Mouse (Mus musculus) layer of hippocampus, postnatal 25 days (tissue): ENCODE results near the gene Akt2. TPM values are rescaled to one million over a fixed set of nuclear protein-coding genes. Genes with fewer than 3 reads are reported as not detected.

Source experiments
- DNase-seq, 2 experiments: peaks; one replicate each; pipeline ENCODE4 v3.0.0; 2022; ENCODE audit warnings: mixed read lengths in 2 of 2, low spot score in 1 of 2; ENCODE audit errors: extremely low spot score in 1 of 2
- total RNA-seq, 2 experiments: library from RNA; stranded (reverse); gene quantifications; 2 replicates each; pipeline ENCODE4 v1.2.3; 2021

The Akt2 gene
- total RNA-seq, 2 experiments from 2014 or later: 93.8 to 122 TPM

DNA sequence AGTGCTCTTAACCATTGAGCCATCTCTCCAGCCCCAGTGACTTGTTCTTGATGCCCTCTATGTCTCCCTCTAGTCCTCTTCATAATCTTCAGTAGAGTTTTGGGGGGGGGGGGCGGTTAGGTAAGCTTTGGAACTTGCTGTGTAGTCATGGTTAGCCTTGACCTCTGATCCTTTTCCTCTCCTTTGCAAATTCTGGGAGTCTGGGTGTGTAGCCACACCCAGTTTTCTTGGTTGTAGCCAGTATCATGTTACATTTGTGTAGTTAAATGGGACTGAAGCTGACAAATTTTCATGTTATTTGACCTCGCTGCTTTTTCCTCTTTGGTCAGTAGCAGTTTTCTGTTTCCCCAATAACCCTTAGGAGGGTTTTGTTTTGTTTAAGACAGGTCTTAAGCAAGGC lies 4.5 kb upstream of the Akt2 start:
- DNase-seq: no peak

DNA sequence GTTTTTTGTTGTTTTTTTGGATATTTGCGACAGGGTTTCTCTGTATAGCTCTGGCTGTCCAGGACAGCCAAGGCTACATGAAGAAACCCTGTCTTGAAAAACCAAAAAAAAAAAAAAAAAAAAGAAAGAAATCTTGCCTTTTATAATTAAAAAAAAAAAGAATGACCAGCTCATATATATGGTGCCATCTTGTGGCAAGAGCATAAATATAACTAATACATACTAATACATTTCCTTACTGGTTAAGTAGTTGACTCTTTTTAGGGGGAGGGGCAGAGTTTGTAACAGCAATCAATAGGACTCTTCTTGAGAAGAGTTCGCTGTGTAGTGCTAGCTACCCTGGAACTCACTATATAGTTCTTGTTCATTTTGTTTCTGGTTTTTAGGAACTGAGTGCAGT lies 3.6 kb upstream of the Akt2 start:
- DNase-seq: no peak

GRCm38 (mm10) chr7:27590088-27590487 lies 1.3 kb upstream of the Akt2 start:
- DNase-seq: no peak

- DNase-seq: no peak
Measured at GRCm38 (mm10) chr7:27590566-27591213, 662 bp upstream of the Akt2 start.

DNA sequence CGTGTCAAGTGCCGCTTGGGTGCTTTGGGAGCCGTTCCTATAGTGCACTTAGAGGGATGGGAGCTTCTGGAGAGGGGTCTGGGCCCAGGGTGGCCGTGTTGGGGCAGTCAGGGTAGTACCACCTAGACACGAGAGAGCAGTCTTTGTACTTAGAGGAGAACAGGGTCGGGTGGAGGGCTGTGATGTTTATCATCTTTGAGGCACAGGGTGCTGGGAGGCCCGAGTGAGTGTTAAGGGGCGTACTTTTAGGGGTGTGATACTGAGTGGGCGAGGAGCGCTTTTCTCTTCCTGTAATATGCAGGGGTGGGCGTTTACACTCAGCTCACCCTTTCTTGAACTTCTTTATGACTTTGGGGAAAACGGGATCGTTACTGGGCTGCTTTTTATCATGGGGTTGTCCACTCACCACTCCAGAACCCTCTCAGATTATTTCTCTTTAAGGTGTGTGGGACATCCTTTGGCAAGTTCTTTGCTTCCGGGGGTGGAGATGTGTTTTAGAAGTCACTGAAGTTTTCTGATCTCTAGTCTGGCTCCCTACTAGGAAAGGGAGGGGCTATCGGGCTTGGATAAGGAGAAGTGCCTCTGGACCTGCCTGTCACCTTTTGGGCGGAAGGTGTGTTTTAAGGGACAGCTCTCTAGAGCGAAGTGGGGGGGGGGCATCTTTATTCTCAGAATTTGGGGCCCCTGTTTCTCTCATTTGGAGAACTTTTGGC lies 1.0 kb downstream of the Akt2 start:
- no peak for DNase-seq

DNA sequence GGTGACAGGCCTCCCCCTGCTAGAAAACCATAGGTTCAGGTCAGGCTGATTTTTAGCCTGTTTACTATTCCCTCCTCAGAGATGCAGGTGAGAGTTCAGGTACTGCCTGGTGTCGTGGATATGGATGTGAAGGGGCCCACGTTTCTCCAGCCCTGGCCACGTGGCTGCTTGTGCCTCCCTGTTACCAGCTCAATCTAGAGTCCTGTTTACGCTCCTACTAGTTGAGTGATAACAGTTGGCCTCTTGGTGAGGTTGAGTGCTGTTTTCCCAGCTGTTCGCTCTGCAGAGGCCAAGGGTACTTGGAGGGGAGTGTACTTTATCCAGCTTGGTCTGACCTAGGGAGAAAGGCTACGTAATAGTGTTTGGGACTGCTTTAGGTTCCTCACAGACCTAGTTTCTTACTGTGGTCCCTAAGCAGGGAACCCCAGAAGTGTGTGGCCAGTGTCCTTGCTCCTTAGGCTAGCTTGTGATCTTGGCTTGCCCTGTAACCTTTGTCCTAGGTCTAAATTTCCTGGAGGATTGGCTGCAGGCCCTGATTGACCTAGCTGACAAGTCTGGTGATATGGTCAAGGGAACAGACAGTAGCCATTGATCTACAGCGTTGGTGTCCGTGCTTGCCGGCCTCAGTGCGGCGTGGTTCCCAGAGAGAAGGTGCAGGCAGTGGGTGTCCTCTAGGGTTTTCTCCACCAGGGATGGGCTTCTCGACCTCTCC lies 1.7 kb downstream of the Akt2 start:
- DNase-seq: no peak

GRCm38 (mm10) chr7:27596586-27597503 lies 5.5 kb downstream of the Akt2 start:
- no peak for DNase-seq

DNA sequence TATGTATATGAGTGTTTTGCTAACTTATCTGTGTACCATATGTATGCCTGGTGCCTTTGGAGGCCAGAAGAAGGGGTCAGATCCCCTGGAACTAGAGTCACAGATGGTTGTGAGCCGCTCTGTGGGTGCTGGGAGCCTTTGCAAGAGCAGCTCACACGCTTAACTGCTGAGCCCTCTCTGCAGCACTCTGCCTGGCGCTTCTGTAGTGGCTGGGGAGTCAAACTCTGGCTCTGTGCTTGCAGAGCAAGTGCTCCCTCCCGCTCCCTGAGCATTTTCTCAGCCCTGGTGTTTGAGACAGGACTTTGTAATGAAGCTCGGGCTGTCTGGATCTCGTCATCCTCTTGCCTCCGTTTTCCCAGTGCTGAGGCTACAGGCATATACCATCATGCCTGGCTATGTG lies 6.7 kb downstream of the Akt2 start:
- no peak for DNase-seq

DNA sequence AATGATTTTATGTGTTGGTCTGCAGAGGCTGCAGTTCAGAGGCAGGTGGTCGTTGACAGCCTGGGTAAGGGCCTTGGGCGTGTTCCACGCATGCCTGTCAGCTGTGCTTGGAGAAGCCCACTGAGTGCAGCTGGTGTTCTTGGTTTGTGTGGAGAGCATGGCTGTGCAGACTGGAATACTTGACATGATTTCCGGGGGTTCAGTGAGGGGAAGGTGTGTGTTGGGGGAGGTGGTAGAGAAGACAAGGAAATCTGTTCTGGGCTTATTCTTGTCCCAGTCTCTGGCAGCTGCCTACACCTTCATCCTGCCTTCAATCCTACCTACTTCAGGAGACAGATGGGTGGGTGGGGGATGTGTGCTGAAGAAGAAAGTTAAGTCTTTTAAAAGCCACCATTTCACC lies 10.3 kb downstream of the Akt2 start:
- no peak for DNase-seq

DNA sequence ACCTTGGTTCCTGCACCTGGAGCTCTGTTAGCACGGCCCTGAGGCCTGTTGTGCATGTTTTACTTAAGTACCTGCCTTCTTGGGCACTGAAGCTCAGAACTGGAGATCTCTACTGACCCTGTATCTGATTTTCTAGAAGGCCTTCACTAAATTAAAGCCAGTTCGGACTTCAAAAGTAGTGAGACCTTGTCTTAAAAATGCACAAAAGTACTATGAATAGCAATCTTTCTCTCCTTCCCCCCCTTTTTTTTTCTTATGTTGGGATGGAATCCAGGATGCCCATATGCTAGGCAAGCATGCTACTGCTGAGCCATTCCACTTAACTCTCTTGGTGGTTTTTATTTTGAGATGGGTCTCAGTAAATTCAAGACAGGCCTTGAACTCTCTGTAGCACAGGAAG lies 10.8 kb downstream of the Akt2 start:
- no peak for DNase-seq

GRCm38 (mm10) chr7:27602835-27603234 lies 11.5 kb downstream of the Akt2 start:
- no peak for DNase-seq

DNA sequence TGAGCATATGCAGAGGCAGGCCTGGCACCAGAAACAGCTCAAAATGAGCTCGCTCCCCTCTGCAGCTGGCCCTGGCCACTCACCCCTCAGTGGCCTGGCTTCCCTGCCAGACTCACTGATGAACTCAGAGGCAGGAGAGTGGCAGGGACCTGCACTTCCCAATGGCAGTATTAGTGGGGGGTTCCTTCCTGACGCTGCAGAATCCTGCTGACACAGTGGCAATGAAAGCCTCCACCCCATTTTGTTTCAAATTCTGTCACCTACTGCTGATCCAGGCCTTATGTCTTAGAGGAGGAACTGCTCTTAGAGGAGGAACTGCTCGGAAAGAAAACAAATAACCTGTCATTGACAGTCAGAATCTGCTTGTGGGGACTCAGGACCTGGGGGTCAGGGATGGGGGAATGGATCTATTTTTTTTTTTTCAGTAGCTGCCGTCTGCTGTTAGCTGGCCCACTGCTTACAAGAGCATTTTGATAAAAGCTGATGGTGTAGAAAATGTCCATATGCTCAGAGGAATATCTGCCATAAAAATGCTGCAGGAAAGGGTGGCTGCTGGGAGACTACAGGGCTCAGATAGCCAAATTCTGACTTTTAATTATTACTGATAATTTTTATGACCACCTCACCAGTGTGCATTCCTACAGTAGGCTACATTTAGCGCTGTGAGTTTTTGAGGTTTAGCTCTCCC lies 13.5 kb downstream of the Akt2 start:
- DNase-seq: no peak

- peak in 1 of 2 experiments; percentile 46 for DNase-seq
Measured at GRCm38 (mm10) chr7:27605499-27606285, 14.3 kb downstream of the Akt2 start.

DNA sequence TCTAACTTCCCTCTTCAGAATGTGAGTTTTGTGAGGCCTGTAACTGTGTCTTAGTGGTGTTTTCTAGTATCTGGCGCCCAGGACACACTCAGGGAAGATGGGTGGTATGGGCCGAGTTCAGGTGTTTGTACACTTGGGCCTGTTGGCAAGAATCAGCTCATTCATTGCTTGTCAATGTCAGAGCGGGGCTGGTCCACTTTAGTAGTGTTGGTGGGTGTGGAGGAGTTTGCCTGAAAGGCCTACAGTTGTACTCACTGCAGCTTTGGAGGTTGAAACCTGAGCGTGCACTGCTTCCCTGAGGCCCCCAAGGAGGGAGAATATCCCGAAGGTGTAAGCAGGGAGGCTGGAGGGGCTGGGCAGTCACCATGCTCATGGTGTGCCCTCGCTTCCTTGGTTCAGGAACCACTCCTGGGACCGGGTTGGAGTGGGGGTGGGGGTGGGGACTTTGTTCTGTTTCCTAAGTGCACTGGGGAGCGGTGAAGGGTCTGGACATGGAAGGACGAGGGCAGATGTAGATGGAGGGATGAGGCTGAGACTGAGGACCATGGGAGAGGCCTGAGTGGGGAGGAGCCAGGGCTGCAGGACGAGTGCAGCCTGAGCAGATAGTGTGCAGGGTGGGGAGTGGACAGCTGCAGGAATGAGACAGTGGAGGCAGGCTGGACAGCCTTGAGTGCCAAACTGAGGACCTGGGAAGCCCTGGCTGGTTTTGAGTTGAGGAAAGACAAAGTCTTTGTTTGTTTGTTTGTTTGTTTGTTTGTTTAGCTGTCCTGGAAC lies 15.3 kb downstream of the Akt2 start:
- DNase-seq: no peak

- DNase-seq: peak; percentile 34 to 48
Measured at GRCm38 (mm10) chr7:27607580-27607979, 16.2 kb downstream of the Akt2 start.

DNA sequence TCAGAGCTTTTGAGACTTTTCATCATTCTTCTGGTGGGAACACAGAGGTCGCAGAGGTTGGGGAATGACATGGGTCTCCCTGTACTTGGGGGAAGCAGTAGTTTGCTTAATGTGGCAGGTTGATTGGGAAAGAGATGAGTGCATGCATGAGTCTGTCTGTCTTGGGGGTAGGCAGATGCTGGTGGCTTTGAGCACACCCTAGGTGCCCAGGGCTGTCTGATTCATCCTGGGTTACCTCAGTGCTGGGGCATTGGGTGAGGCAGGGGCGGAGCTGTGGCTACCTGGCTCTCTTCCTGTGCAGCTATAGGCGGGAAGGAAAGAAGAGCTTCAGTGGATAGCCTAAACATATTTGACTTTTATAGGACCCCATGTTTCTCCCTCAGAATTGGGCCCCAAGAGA lies 16.8 kb downstream of the Akt2 start:
- DNase-seq: no peak

DNA sequence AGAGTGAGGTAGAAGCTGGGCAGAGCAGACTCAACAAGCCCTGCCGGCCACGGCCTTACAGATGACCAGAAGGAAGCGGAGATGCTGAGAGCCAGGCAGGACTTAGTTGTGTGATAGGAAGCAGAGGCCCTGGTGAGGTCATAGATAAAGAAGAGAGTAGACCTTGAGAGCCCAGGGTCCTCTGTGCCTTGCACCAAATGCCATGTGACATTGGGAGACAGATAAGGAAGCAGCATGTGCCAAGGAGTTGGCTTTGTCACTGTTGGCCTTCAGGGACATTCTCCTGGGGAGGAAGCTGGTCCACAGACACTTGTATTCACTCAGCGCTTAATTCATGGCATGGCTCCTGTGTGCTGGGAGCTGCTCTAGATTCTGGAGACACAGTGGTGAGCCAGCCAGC lies 17.9 kb downstream of the Akt2 start:
- DNase-seq: no peak

DNA sequence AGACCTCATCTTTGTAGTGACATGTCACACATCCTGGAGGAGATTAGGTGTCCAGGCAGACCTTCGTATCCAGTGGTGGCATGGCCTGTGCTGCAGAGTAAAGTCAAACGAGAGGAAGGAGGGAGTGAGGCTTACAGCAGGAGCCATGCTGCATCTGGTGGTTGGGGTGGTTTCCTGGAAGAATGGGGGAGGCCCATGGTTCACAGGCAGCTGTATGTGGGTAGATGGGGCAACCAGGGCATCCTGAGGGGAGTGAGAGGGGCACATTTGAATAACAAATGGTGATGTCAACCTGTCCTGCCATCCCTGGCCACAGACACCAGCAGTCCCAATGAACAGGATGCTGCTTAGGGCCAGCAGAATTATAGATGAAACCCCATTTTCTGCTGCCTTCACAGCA lies 18.3 kb downstream of the Akt2 start:
- DNase-seq: no peak

DNA sequence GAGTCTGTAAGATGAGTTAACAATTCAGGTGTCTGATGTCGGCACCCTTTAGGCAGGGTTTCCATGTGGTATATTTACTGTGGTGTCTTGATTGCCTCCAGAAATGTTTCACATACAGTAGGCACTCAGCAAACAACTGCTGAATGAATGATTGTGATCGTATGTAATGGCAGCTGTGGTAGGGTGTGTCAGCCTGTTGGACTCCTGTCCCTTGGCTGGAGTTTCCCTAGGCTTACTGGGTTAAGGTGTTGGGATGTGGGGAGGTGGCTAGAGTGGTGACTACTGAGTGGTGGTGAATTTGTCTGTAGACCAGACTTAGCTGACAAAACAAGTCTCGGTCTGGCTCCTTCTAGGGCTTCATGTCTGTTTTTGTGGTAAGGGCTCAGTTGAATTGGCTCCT lies 19.0 kb downstream of the Akt2 start:
- no peak for DNase-seq
